In the genomic region with DNA sequence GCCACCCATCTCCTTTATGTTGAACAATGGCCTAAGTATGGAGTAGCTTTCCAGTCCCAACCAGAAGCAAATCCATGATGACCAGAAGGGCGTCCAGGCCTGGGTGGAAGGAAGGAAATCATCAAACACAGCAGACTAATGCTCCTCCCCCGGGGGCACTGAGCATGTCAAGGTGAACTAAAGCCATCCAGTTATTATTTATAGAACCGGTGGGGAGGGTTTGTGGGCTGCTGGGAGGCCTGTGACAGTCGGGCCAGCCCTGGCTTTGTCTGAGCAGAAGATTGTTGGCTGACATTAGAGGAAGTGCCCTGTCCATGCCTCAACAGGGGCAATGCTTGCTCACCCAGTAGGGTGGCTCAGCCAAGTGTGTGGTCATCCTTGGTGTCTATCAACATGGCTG, we compare ENCODE assay signal across 11 mouse cellular contexts.
DNase-seq lines count a peak whose midpoint lies in the region; ATAC-seq lines count a peak whose summit lies in the region.
"Had no signal": no experiment of that assay in that cellular context is flagged by ENCODE, and none has a peak within 500 bp of the region (broad histone marks: within the 10 kb centered on the region; RNA-seq: fewer than 3 reads in every experiment).

No protein-coding gene starts in this region.

- no peak overlapping the region for H3K4me2 ChIP-seq in liver, embryonic 15.5 days

- no peak overlapping the region for H3K9ac ChIP-seq in liver, embryonic 15.5 days

- no peaks in the 10 kb centered on the region for H3K9me3 ChIP-seq in liver, embryonic 15.5 days (replicated peaks)
- H3K9me3 ChIP-seq in midbrain, embryonic 10.5 days (replicated peaks): no peaks in the 10 kb centered on the region

- ATAC-seq in liver, embryonic 15.5 days (ENCODE audit: insufficient read depth): 0 out of 2 replicates have a peak, but pooled peaks have one; percentile 13
- no peak for ATAC-seq in inflammation-experienced regulatory T-cells, adult 6 months
- ATAC-seq: forebrain, embryonic 14.5 days; intestine, postnatal 0 days; Patski had no signal

- no peak overlapping the region for H3K4me3 ChIP-seq in liver, embryonic 15.5 days (replicated peaks)
- no peak overlapping the region for H3K4me3 ChIP-seq in midbrain, embryonic 10.5 days

- 12% methylated on average over 4 of the region's 4 CpGs for WGBS in liver, embryonic 15.5 days (ENCODE audit: insufficient replicate concordance)
- WGBS in midbrain, embryonic 10.5 days: 85% methylated on average over 4 of the region's 4 CpGs

- 0 out of 2 replicates have a peak, but pooled peaks cover 3% of the 10 kb centered on the region for H3K4me1 ChIP-seq in liver, embryonic 15.5 days (replicated peaks)
- H3K4me1 ChIP-seq in midbrain, embryonic 10.5 days: peaks cover 18% of the 10 kb centered on the region

- DNase-seq in adrenal gland, postnatal 25 days: peak; percentile 8
- peak; percentile 21 for DNase-seq in gastrocnemius, postnatal 14 days
- peak; percentile 49 for DNase-seq in heart, postnatal 4 days
- no peak for DNase-seq in adipocyte (ENCODE audit: low spot score)
- DNase-seq in midbrain, embryonic 10.5 days (ENCODE audit: low spot score): no peak
- DNase-seq: thymus, postnatal 36 days had no signal

- no peaks in the 10 kb centered on the region for H3K36me3 ChIP-seq in liver, embryonic 15.5 days (replicated peaks)
- H3K36me3 ChIP-seq in midbrain, embryonic 10.5 days: no peaks in the 10 kb centered on the region

- intact Hi-C loops in gastrocnemius, postnatal 14 days (cut with DNase I; ENCODE audit: low total_unique reads): no loop called here

- no peaks in the 10 kb centered on the region for H3K27me3 ChIP-seq in liver, embryonic 15.5 days
- no peaks in the 10 kb centered on the region for H3K27me3 ChIP-seq in midbrain, embryonic 10.5 days (ENCODE audit: low read depth, poor library complexity, severe bottlenecking)
- H3K27me3 ChIP-seq: Patski had no signal

- no peak overlapping the region; the same call in 1 of the 2 replicates for H3K27ac ChIP-seq in liver, embryonic 15.5 days (replicated peaks)
- no peak overlapping the region for H3K27ac ChIP-seq in midbrain, embryonic 10.5 days (replicated peaks)

Comparison
In these comparisons a context has a peak if more than half of its experiments do, and no peak if none do; other contexts are left out.
1. DNase-seq: peak in adrenal gland, postnatal 25 days (single experiment), gastrocnemius, postnatal 14 days (single experiment) and heart, postnatal 4 days (single experiment); none in adipocyte (single experiment) and midbrain, embryonic 10.5 days (single experiment).